Mouse (Mus musculus) CH12.LX (cell line): Measurements from ENCODE around the gene Slc16a9. TPM values are rescaled to one million over a fixed set of nuclear protein-coding genes. Genes with fewer than 3 reads are reported as not detected.

Source experiments
- DNase-seq: peaks from one replicate; pipeline ENCODE4 v3.0.0-alpha.2; 2013; ENCODE audit errors: extremely low read depth
- H3K27ac ChIP-seq: 2 replicates; pipeline ENCODE4 v1.5.1; 2012; ENCODE audit warnings: low read depth, mild to moderate bottlenecking, control low read depth, moderate library complexity; ENCODE audit not compliant: insufficient read depth
- H3K27me3 ChIP-seq: replicated peaks from 2 replicates; pipeline ENCODE3; 2012; ENCODE audit warnings: inconsistent platforms
- H3K36me3 ChIP-seq, 2 experiments: replicated peaks in 1 of 2; 2 replicates each; pipeline versions ENCODE3 to v1.6.1; 2012; ENCODE audit warnings: inconsistent platforms in 1 of 2, low read length in 1 of 2, mild to moderate bottlenecking in 1 of 2, mixed read lengths in 1 of 2, moderate library complexity in 1 of 2; ENCODE audit not compliant: control insufficient read depth in 1 of 2, insufficient read depth in 1 of 2
- H3K4me1 ChIP-seq, 2 experiments: 2 replicates each; pipeline ENCODE4 v1.6.1; 2012; ENCODE audit warnings: inconsistent platforms in 1 of 2, moderate library complexity in 1 of 2; ENCODE audit not compliant: insufficient read depth in 2 of 2, control insufficient read depth in 1 of 2
- H3K4me2 ChIP-seq: 2 replicates; pipeline ENCODE4 v1.6.1; 2012; ENCODE audit warnings: low read depth, mild to moderate bottlenecking, control low read depth; ENCODE audit not compliant: poor library complexity, insufficient read depth, severe bottlenecking
- H3K4me3 ChIP-seq, 3 experiments: fragments of 150-350 bp in 1 of 3; sonication (generic) in 1 of 3; replicated peaks in 1 of 3; 2 replicates each; pipeline versions ENCODE3 to v1.5.1; 2011 to 2012; ENCODE audit warnings: low read depth in 2 of 3, low read length in 2 of 3, mild to moderate bottlenecking in 2 of 3, moderate library complexity in 2 of 3, control low read depth in 1 of 3, improper control_type of control experiment in 1 of 3, inconsistent platforms in 1 of 3, mixed read lengths in 1 of 3; ENCODE audit not compliant: poor library complexity in 1 of 3
- H3K79me2 ChIP-seq: replicated peaks from 2 replicates; pipeline ENCODE4 v1.6.1; 2012; ENCODE audit warnings: mild to moderate bottlenecking, moderate library complexity; ENCODE audit not compliant: control insufficient read depth, poor library complexity, insufficient read depth, severe bottlenecking; ENCODE audit errors: extremely low read depth
- H3K9ac ChIP-seq: 2 replicates; pipeline ENCODE4 v1.6.1; 2012; ENCODE audit warnings: low read depth, mild to moderate bottlenecking, control low read depth, moderate library complexity; ENCODE audit not compliant: insufficient read depth
- H3K9me3 ChIP-seq: replicated peaks from 2 replicates; pipeline ENCODE3; 2012; ENCODE audit warnings: low read length, inconsistent platforms, mixed read lengths
- CHD2 ChIP-seq: IDR thresholded peaks from 2 replicates; pipeline ENCODE4 v1.6.1; 2011; ENCODE audit warnings: low read length, improper control_type of control experiment
- CTCF ChIP-seq, 2 experiments: IDR thresholded peaks in 1 of 2; conservative IDR thresholded peaks in 1 of 2; 2 replicates each; pipeline ENCODE4 v1.5.1; 2011 to 2012; ENCODE audit warnings: low read depth in 2 of 2, low read length in 2 of 2, improper control_type of control experiment in 1 of 2, inconsistent platforms in 1 of 2, mild to moderate bottlenecking in 1 of 2, moderate library complexity in 1 of 2
- E2F4 ChIP-seq: IDR thresholded peaks from 2 replicates; pipeline ENCODE4 v1.6.1; 2011; ENCODE audit warnings: low read depth, low read length, improper control_type of control experiment; ENCODE audit not compliant: insufficient replicate concordance
- EP300 ChIP-seq: IDR thresholded peaks from 2 replicates; pipeline ENCODE4 v1.6.1; 2011; ENCODE audit warnings: low read length, improper control_type of control experiment
- HCFC1 ChIP-seq: IDR thresholded peaks from 2 replicates; pipeline ENCODE4 v1.6.1; 2012; ENCODE audit warnings: low read depth, mild to moderate bottlenecking, inconsistent platforms, low read length, improper control_type of control experiment
- JUND ChIP-seq: conservative IDR thresholded peaks from 2 replicates; pipeline ENCODE4 v1.6.1; 2011; ENCODE audit warnings: low read depth, low read length, improper control_type of control experiment
- KAT2A ChIP-seq: IDR thresholded peaks from 2 replicates; pipeline ENCODE4 v1.6.1; 2012; ENCODE audit warnings: low read length, improper control_type of control experiment, inconsistent platforms; ENCODE audit not compliant: insufficient replicate concordance
- MAFK ChIP-seq: IDR thresholded peaks from 2 replicates; pipeline ENCODE4 v1.6.1; 2011; ENCODE audit warnings: low read length, improper control_type of control experiment; ENCODE audit not compliant: insufficient replicate concordance
- MAX ChIP-seq: IDR thresholded peaks from 2 replicates; pipeline ENCODE4 v1.6.1; 2011; ENCODE audit warnings: low read length, improper control_type of control experiment
- PAX5 ChIP-seq: IDR thresholded peaks from 2 replicates; pipeline ENCODE4 v1.6.1; 2012; ENCODE audit warnings: low read length, inconsistent platforms, mixed read lengths
- POLR2A ChIP-seq: IDR thresholded peaks from 2 replicates; pipeline ENCODE4 v1.6.1; 2011; ENCODE audit warnings: low read depth, mild to moderate bottlenecking, improper control_type of control experiment, low read length
- RCOR1 ChIP-seq: conservative IDR thresholded peaks from 2 replicates; pipeline ENCODE4 v1.6.1; 2012; ENCODE audit warnings: low read depth, mild to moderate bottlenecking, inconsistent platforms, low read length, improper control_type of control experiment
- SIN3A ChIP-seq: IDR thresholded peaks from 2 replicates; pipeline ENCODE4 v1.6.1; 2012; ENCODE audit warnings: low read length, improper control_type of control experiment, inconsistent platforms
- SMC3 ChIP-seq: IDR thresholded peaks from 2 replicates; pipeline ENCODE4 v1.6.1; 2011; ENCODE audit warnings: low read depth, low read length, improper control_type of control experiment
- TCF12 ChIP-seq: IDR thresholded peaks from 2 replicates; pipeline ENCODE4 v1.6.1; 2014; ENCODE audit warnings: low read depth, mild to moderate bottlenecking, inconsistent platforms, low read length, improper control_type of control experiment
- UBTF ChIP-seq: IDR thresholded peaks from 2 replicates; pipeline ENCODE4 v1.6.1; 2012; ENCODE audit warnings: low read depth, mild to moderate bottlenecking, inconsistent platforms, low read length, improper control_type of control experiment, moderate library complexity
- USF2 ChIP-seq: conservative IDR thresholded peaks from 2 replicates; pipeline ENCODE4 v1.6.1; 2011; ENCODE audit warnings: low read depth, low read length, improper control_type of control experiment
- ZC3H11A ChIP-seq: IDR thresholded peaks from 2 replicates; pipeline ENCODE4 v1.6.1; 2012; ENCODE audit warnings: low read depth, mild to moderate bottlenecking, inconsistent platforms, low read length, improper control_type of control experiment
- ZKSCAN1 ChIP-seq: IDR thresholded peaks from 2 replicates; pipeline ENCODE4 v1.6.1; 2012; ENCODE audit warnings: low read depth, inconsistent platforms, low read length, improper control_type of control experiment, borderline replicate concordance
- ZMIZ1 ChIP-seq: IDR thresholded peaks from 2 replicates; pipeline ENCODE4 v1.6.1; 2012; ENCODE audit warnings: low read depth, mild to moderate bottlenecking, inconsistent platforms, low read length, improper control_type of control experiment
- dilution Hi-C: fragments of 300-500 bp; cut with MboI; formaldehyde crosslinking; loops from 2 replicates; pipeline ENCODE4 v1.14.3; 2020; ENCODE audit warnings: low sequenced_read_pairs; ENCODE audit not compliant: extremely low pct_unique_long_range_greater_than_20kb, extremely low pct_ligation_motif_present
- in situ Hi-C: fragments of 300-500 bp; cut with MboI; formaldehyde crosslinking; loops from 3 replicates; pipeline ENCODE4 v1.14.3; 2019; ENCODE audit warnings: low sequenced_read_pairs, low pct_ligation_motif_present, low pct_unique_long_range_greater_than_20kb, mixed read lengths
- polyA plus RNA-seq: library from polyadenylated mRNA; unstranded; fragments of >175 nt; gene quantifications from 2 replicates; pipeline ENCODE4 v1.2.1, GENCODE M21; 2012; ENCODE audit warnings: low read depth; ENCODE audit not compliant: insufficient read length
- total RNA-seq, 2 experiments: library from RNA; depleted of rRNA; stranded (reverse); fragments of 300-350 nt in 1 of 2; fragments of >200 nt in 1 of 2; gene quantifications; 2 replicates each; pipeline ENCODE4 v1.2.3; 2012 to 2014

Gene Slc16a9
- total and polyA plus RNA-seq, 3 experiments = not detected

- dilution Hi-C loops = no loop called here
Observed at GRCm38 (mm10) chr10:70250766-70251165, 5.9 kb downstream of the Slc16a9 start.

GRCm38 (mm10) chr10:70254666-70255065 is 9.8 kb downstream of the Slc16a9 start:
- TF ChIP-seq CHD2 (no peak), SIN3A (no peak), PAX5 (no peak), EP300 (no peak), JUND (no peak), MAFK (no peak), KAT2A (no peak)
- H3K27ac ChIP-seq = no peak overlapping the region
- peaks cover 2 to 10% of the 10 kb centered on the region in 2 experiments; a peak in 2 of 4 replicates for H3K4me1 ChIP-seq
- no peak overlapping the region for H3K9ac ChIP-seq
- dilution Hi-C loops = no loop called here
- in situ Hi-C loops = no loop called here
- H3K79me2 ChIP-seq = no peaks in the 10 kb centered on the region
- DNase-seq = no peak
- H3K36me3 ChIP-seq = no peaks in the 10 kb centered on the region
- H3K9me3 ChIP-seq = no peaks in the 10 kb centered on the region
- no peaks in the 10 kb centered on the region for H3K27me3 ChIP-seq
- H3K4me3 ChIP-seq = no peak overlapping the region
- H3K4me2 ChIP-seq = no peak overlapping the region

More at GRCm38 (mm10) chr10:70250766-70251165, 5.9 kb downstream of the Slc16a9 start:
- in situ Hi-C loops = no loop called here
- H3K79me2 ChIP-seq = no peaks in the 10 kb centered on the region
- no peaks in the 10 kb centered on the region for H3K27me3 ChIP-seq
- no peak for DNase-seq
- H3K4me3 ChIP-seq = no peak overlapping the region
- no peaks in the 10 kb centered on the region for H3K4me1 ChIP-seq
- no peak overlapping the region for H3K27ac ChIP-seq
- no peaks in the 10 kb centered on the region for H3K9me3 ChIP-seq
- no peak overlapping the region for H3K4me2 ChIP-seq
- H3K9ac ChIP-seq = no peak overlapping the region
- H3K36me3 ChIP-seq = no peaks in the 10 kb centered on the region
- TF ChIP-seq JUND (no peak), ZKSCAN1 (no peak)

GRCm38 (mm10) chr10:70255601-70256210 is 10.8 kb downstream of the Slc16a9 start:
- dilution Hi-C loops = no loop called here
- H3K36me3 ChIP-seq = no peaks in the 10 kb centered on the region
- H3K4me1 ChIP-seq = peaks cover 2 to 10% of the 10 kb centered on the region in 2 experiments; a peak in 2 of 4 replicates
- H3K9ac ChIP-seq = no peak overlapping the region
- H3K4me3 ChIP-seq = no peak overlapping the region
- DNase-seq = no peak
- TF ChIP-seq ZC3H11A (no peak), CTCF (conservative IDR thresholded peaks at IDR 0.05 in 1 of 2, IDR thresholded peaks at IDR 0.05 in 1 of 2; ENCODE audit: low read depth in 2 of 2, low read length in 2 of 2) (no peak), SMC3 (no peak), MAX (no peak), TCF12 (no peak), ZKSCAN1 (no peak), PAX5 (no peak), POLR2A (no peak), KAT2A (no peak), HCFC1 (no peak), USF2 (no peak), MAFK (no peak), RCOR1 (no peak), UBTF (no peak), E2F4 (no peak), ZMIZ1 (no peak)
- H3K27ac ChIP-seq = no peak overlapping the region
- H3K79me2 ChIP-seq = no peaks in the 10 kb centered on the region
- no peaks in the 10 kb centered on the region for H3K9me3 ChIP-seq
- in situ Hi-C loops = no loop called here
- no peaks in the 10 kb centered on the region for H3K27me3 ChIP-seq
- H3K4me2 ChIP-seq = no peak overlapping the region
